Mouse (Mus musculus) heart, embryonic 12.5 days (tissue): ENCODE data around the gene Gm49380. TPM values are rescaled to one million over a fixed set of nuclear protein-coding genes. Genes with fewer than 3 reads are reported as not detected.

Experiments used
- ATAC-seq: fragments of 200-750 bp; cut with Nextera tagmentation; 2 replicates; pipeline ENCODE4 v1.8.0; 2017; ENCODE audit warnings: moderate TSS enrichment, moderate library complexity; ENCODE audit not compliant: insufficient number of reproducible peaks, low FRiP score
- H3K27ac ChIP-seq: fragments of 300-500 bp; sonication (generic); 2 replicates; pipeline ENCODE4 v1.5.1; 2016; ENCODE audit warnings: mild to moderate bottlenecking, moderate library complexity; ENCODE audit not compliant: poor library complexity, severe bottlenecking
- H3K27me3 ChIP-seq: fragments of 300-500 bp; sonication (generic); replicated peaks from 2 replicates; pipeline ENCODE4 v1.6.1; 2016; ENCODE audit warnings: mild to moderate bottlenecking, moderate library complexity
- H3K36me3 ChIP-seq: fragments of 300-500 bp; sonication (generic); 2 replicates; pipeline ENCODE4 v1.6.1; 2016; ENCODE audit warnings: mild to moderate bottlenecking, moderate library complexity
- H3K4me1 ChIP-seq: fragments of 300-500 bp; sonication (generic); replicated peaks from 2 replicates; pipeline ENCODE4 v1.6.1; 2016; ENCODE audit warnings: mild to moderate bottlenecking
- H3K4me2 ChIP-seq: fragments of 300-500 bp; sonication (generic); 2 replicates; pipeline ENCODE4 v1.6.1; 2016; ENCODE audit warnings: mild to moderate bottlenecking, moderate library complexity
- H3K4me3 ChIP-seq: fragments of 300-500 bp; sonication (generic); 2 replicates; pipeline ENCODE4 v1.5.1; 2016; ENCODE audit warnings: mild to moderate bottlenecking
- H3K9ac ChIP-seq: fragments of 300-500 bp; sonication (generic); 2 replicates; pipeline ENCODE4 v1.6.1; 2016; ENCODE audit warnings: mild to moderate bottlenecking, moderate library complexity
- H3K9me3 ChIP-seq: fragments of 300-500 bp; sonication (generic); replicated peaks from 2 replicates; pipeline ENCODE4 v1.6.1; 2016; ENCODE audit warnings: mild to moderate bottlenecking, moderate library complexity
- WGBS: fragments of 180-500 bp; shearing (Covaris S2); methylation state at CpG from one replicate; pipeline ENCODE4 v1.1.7; 2016; 5-methylcytosine and 5-hydroxymethylcytosine counted together
- polyA plus RNA-seq: library from polyadenylated mRNA; unstranded; fragments of >200 nt; fragmentation: Nextera tagmentation; extraction: Ambion mirVana; gene quantifications from 2 replicates; pipeline ENCODE4 v1.2.1, GENCODE M21; 2016

Gene Gm49380
- 0.20 TPM in 1 of 2 replicates, not detected in the other for polyA plus RNA-seq

DNA sequence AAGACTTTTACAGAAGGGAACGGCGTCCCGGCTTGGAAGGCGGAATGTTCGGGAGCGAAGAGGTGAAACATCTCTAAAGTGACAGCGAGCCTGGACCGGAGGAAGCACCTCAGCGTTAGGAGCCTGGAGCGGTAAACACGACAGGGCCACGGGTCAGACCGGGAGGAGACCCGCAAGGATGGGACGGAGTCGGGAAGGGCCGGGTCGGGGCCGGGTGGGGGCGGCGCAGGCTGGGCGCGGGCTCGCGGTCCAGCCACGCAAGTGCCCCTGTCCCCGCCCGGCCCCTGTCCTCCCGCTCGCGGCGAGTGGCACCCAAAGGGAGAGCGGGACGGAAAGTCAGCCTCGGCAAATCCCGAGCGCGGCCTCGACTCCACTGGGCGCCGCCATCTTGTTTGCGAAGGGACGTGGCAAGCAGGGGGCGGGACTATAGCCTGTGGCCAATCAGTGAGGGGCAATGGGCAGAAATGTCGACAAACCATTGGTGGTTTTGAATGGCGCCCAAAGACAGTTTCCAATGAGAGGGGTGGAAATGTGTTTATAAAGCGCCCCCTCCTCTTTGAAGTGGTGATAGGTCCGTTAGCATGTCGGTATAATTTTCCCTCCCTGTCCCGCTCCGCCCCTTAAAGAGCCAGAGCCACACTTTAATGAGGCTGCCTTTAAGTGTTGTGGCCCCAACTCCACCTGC lies at the start of gene Gm49380, which contains the start of gene Rnf26:
Gm49380 (minus strand) TSS at position 396 of the 685 bp plus-strand sequence.
Rnf26 (minus strand) TSS at position 413 of the 685 bp plus-strand sequence.
- peak within 1 kb of the TSS; percentile 92 for H3K4me3 ChIP-seq
- peaks cover 4% of the 10 kb centered on the region for H3K36me3 ChIP-seq
- H3K9ac ChIP-seq, result peak within 1 kb of the TSS; percentile 98
- no peaks in the 10 kb centered on the region for H3K9me3 ChIP-seq
- under 1% methylated on average over 49 of the region's 51 CpGs for WGBS
- peak within 1 kb of the TSS; percentile 73 for H3K4me2 ChIP-seq
- H3K4me1 ChIP-seq, result peaks cover 37% of the 10 kb centered on the region
- no peaks in the 10 kb centered on the region for H3K27me3 ChIP-seq
- H3K27ac ChIP-seq, result peak within 1 kb of the TSS; percentile 80
- peak; percentile 95 for ATAC-seq

DNA sequence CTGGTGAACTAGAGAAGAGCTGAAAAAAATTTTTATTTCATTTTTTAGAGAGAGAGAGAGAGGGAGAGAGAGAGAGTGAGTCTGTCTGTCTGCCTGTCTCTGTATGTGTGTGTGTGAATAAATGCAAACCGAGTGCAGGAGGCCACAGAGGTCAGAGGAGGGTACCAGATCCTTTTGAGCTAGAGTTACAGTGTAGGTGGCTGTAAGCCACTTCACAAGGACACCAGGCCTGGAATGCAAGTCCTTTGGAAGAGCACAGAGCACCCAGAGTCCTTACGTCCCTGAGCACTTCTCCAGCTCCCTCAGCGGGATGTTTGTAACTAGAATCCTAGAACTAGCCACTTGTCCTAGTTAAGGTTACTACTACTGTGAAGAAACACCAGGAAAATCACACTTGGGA lies 46.6 kb upstream of the Gm49380 start:
- no peaks in the 10 kb centered on the region for H3K27me3 ChIP-seq
- H3K36me3 ChIP-seq, result peaks cover 77% of the 10 kb centered on the region
- H3K4me1 ChIP-seq, result 0 out of 2 replicates have a peak, but pooled peaks cover 9% of the 10 kb centered on the region
- no peak for ATAC-seq
- WGBS, result 52% methylated on average over 3 of the region's 3 CpGs
- no peaks in the 10 kb centered on the region for H3K9me3 ChIP-seq
- no peak overlapping the region for H3K9ac ChIP-seq
- no peak overlapping the region for H3K4me2 ChIP-seq
- no peak overlapping the region for H3K4me3 ChIP-seq
- H3K27ac ChIP-seq, result no peak overlapping the region

DNA sequence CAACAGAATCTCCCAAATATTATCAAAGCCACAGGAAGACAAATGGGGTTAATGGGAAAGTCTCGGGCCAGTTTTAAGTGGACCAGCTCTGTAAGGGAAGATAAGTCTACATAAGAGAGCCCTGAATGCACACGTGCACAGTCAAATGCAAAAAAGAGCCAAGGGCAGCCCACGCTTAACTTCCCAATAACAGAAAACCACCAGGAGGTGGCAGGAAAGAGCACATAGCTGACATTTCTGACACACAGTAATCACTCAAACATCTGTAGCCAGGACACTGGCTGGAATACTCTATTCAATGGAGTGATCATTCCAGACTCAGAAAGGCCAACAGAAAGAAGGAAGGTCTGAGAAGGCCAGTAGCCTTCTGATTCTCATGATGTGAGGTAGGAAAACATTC lies 34.0 kb upstream of the Gm49380 start:
- Histone ChIP-seq H3K4me1 (peaks cover 23% of the 10 kb centered on the region), H3K27ac (no peak overlapping the region), H3K27me3 (no peaks in the 10 kb centered on the region), H3K9me3 (no peaks in the 10 kb centered on the region), H3K9ac (no peak overlapping the region), H3K4me2 (no peak overlapping the region), H3K36me3 (peaks cover 69% of the 10 kb centered on the region), H3K4me3 (no peak overlapping the region)
- no peak for ATAC-seq
- WGBS, result 49% methylated on average over 3 of the region's 3 CpGs

- peaks cover 36% of the 10 kb centered on the region for H3K4me1 ChIP-seq
- no peaks in the 10 kb centered on the region for H3K27me3 ChIP-seq
- ATAC-seq, result no peak
- H3K36me3 ChIP-seq, result peaks cover 70% of the 10 kb centered on the region
- H3K9ac ChIP-seq, result no peak overlapping the region
- H3K27ac ChIP-seq, result 0 out of 2 replicates have a peak overlapping the region, but pooled peaks have one; percentile 57
- H3K4me3 ChIP-seq, result no peak overlapping the region
- no peaks in the 10 kb centered on the region for H3K9me3 ChIP-seq
- no peak overlapping the region for H3K4me2 ChIP-seq
These were observed 31.4 kb upstream of the Gm49380 start for GRCm38 (mm10) chr9:44144718-44145060.

DNA sequence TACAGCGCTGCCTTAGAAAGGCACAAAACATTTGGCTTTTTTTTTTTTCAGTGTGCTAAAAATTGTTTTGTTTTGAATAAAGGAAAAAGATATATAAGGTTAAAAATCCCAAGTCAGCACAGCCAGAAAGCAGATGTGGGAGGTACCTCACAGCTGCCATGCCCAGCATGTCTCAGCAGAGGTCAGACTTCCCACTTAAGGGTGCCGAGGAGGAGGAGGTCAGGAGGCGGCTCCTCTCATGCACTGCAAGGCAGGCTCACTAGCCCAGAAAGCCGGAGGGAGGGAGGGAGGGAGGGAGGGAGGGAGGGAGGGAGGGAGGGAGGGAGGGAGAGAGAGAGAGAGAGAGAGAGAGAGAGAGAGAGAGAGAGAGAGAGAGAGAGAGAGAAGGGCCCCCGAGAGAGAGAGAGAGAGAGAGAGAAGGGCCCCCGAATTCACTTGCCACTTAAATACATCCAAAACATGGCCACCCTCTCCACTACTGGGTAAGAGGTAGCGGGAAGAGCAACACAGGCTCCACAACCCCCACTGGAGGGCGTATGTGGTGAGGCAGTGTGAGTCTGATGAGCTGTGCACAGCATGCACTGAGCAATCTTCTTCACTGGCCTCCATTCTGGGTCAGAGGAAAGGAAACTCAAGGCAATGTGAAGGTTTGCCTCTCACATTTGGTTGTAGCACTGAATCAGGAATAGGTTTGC lies 30.9 kb upstream of the Gm49380 start:
- Histone ChIP-seq H3K4me2 (no peak overlapping the region), H3K4me1 (peaks cover 41% of the 10 kb centered on the region), H3K27me3 (no peaks in the 10 kb centered on the region), H3K9ac (no peak overlapping the region), H3K36me3 (peaks cover 70% of the 10 kb centered on the region), H3K9me3 (no peaks in the 10 kb centered on the region), H3K27ac (peak overlapping the region; percentile 57), H3K4me3 (no peak overlapping the region)
- no peak; the same call in 1 of the 2 replicates for ATAC-seq
- 33% methylated on average over 6 of the region's 8 CpGs for WGBS

DNA sequence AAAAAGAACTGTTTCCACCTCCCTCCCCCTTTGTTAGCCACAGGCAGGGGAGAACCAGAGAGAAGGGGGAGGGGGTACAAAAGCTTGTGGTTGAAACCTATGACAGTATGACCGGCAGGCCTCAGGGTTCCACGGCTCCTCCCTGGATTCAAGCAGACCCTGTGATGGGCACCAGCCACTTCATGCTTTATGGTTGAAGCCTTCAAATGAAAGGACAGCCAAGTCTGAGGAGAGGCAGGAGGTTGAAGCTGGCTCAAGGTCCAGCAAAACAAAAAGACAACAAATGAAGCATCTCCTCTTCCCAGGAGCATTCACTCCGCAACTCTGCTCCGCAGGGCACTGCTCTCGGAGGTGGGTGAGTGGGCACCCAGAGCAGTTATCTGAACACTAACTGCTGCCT lies 30.1 kb upstream of the Gm49380 start:
- ATAC-seq, result no peak
- H3K4me1 ChIP-seq, result peaks cover 49% of the 10 kb centered on the region
- WGBS, result 82% methylated on average over 5 of the region's 5 CpGs
- H3K9ac ChIP-seq, result no peak overlapping the region
- no peaks in the 10 kb centered on the region for H3K9me3 ChIP-seq
- peak overlapping the region; percentile 38 for H3K27ac ChIP-seq
- H3K4me2 ChIP-seq, result no peak overlapping the region
- peaks cover 70% of the 10 kb centered on the region for H3K36me3 ChIP-seq
- no peaks in the 10 kb centered on the region for H3K27me3 ChIP-seq
- no peak overlapping the region for H3K4me3 ChIP-seq

DNA sequence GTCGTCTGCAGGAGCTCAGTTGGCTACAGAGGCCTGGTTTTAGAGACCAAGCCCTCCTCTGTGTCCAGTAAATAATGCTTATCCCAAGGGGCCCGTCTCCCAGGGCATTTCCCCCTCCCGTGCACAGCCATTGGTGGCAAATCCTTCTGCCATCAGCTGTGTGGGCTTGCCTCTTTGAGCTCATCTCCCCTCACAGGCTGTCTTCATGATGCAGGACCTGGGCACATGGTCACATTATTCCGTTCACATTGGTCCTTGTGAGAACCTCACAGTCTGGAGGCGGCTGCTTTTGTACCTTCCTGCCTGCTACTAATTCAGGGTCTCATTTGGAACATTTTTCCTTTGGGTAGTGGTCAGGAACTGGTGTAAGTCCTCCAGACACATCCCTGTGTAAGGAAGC lies 28.7 kb upstream of the Gm49380 start:
- no peaks in the 10 kb centered on the region for H3K9me3 ChIP-seq
- no peak overlapping the region for H3K4me3 ChIP-seq
- no peaks in the 10 kb centered on the region for H3K27me3 ChIP-seq
- no peak overlapping the region for H3K4me2 ChIP-seq
- peaks cover 82% of the 10 kb centered on the region for H3K36me3 ChIP-seq
- ATAC-seq, result no peak
- no peak overlapping the region for H3K27ac ChIP-seq
- peaks cover 50% of the 10 kb centered on the region for H3K4me1 ChIP-seq
- no peak overlapping the region for H3K9ac ChIP-seq
- 64% methylated on average over 5 of the region's 5 CpGs for WGBS

- no peak for ATAC-seq
- 50% methylated on average over 4 of the region's 4 CpGs for WGBS
- no peak overlapping the region for H3K4me3 ChIP-seq
- no peak overlapping the region for H3K27ac ChIP-seq
- no peak overlapping the region for H3K4me2 ChIP-seq
- peaks cover 62% of the 10 kb centered on the region for H3K4me1 ChIP-seq
- peaks cover 63% of the 10 kb centered on the region for H3K36me3 ChIP-seq
- no peak overlapping the region for H3K9ac ChIP-seq
- no peaks in the 10 kb centered on the region for H3K9me3 ChIP-seq
- no peaks in the 10 kb centered on the region for H3K27me3 ChIP-seq
These were observed 24.5 kb upstream of the Gm49380 start for GRCm38 (mm10) chr9:44137846-44138245.

DNA sequence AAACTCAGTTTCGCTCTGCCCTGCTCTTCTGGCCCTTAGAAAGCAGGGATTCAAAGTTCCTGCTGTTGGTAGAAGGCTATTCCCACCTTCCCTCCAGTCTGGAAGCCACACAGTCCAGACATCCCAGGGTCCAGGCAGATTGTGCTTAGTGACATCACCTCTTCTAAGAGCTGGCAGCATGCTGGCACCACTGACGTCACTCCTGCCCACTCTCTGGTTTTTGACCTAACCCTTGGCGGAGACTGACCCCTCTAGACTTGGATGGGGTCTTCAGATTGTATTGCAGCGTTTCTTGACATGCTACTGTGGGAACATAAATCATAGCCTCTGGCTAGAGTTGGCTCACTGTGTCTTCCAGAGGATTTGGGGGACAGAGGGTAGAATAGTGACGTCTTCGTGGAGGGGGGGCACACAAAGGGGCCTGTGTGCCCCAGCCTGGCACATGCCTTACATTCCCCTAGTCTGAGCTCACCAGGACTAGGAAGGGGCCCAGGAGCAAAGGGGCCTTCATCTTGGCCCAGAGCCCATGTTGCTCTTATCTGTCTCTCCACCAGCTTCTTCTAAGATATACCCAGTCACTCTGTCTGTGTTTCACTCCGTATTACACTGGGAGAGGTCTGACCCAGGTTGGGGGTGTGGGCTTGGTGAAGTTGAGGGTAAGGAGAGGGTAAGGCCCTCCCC lies 22.6 kb upstream of the Gm49380 start:
- ATAC-seq, result peak; percentile 47; the same call in 1 of the 2 replicates

GRCm38 (mm10) chr9:44134851-44135730 lies 21.8 kb upstream of the Gm49380 start:
- Histone ChIP-seq H3K27ac (peak overlapping the region; percentile 91), H3K9me3 (no peaks in the 10 kb centered on the region), H3K4me2 (peak overlapping the region; percentile 89), H3K36me3 (peaks cover 37% of the 10 kb centered on the region), H3K4me1 (peaks cover 77% of the 10 kb centered on the region), H3K9ac (peak overlapping the region; percentile 94), H3K4me3 (peak overlapping the region; percentile 81), H3K27me3 (no peaks in the 10 kb centered on the region)
- ATAC-seq, result peak; percentile 31; the same call in 1 of the 2 replicates
- 2% methylated on average over 49 of the region's 49 CpGs for WGBS

More for the DNA sequence above, 22.6 kb upstream of the Gm49380 start:
- Histone ChIP-seq H3K27me3 (no peaks in the 10 kb centered on the region), H3K4me3 (peak overlapping the region; percentile 81), H3K27ac (peak overlapping the region; percentile 91), H3K9me3 (no peaks in the 10 kb centered on the region), H3K36me3 (peaks cover 45% of the 10 kb centered on the region), H3K4me1 (peaks cover 72% of the 10 kb centered on the region), H3K4me2 (peak overlapping the region; percentile 89), H3K9ac (peak overlapping the region; percentile 94)
- 17% methylated on average over 7 of the region's 7 CpGs for WGBS
